Mouse (Mus musculus) hindbrain, embryonic 10.5 days (tissue): ENCODE results near the gene Ankrd13a. TPM values are rescaled to one million over a fixed set of nuclear protein-coding genes. Genes with fewer than 3 reads are reported as not detected.
A peak's percentile ranks its signal among the peaks of the same experiment; 100 is the strongest.

Experiments used
- DNase-seq: peaks from one replicate; pipeline ENCODE4 v3.0.0-alpha.2; 2017; ENCODE audit warnings: low spot score
- H3K27ac ChIP-seq: fragments of 300-500 bp; sonication (generic); 2 replicates; pipeline ENCODE4 v1.5.1; 2016; ENCODE audit warnings: mild to moderate bottlenecking, moderate library complexity
- H3K27me3 ChIP-seq: fragments of 300-500 bp; sonication (generic); 2 replicates; pipeline ENCODE4 v1.6.1; 2016; ENCODE audit warnings: mild to moderate bottlenecking; ENCODE audit not compliant: poor library complexity, insufficient read depth, severe bottlenecking
- H3K36me3 ChIP-seq: fragments of 300-500 bp; sonication (generic); 2 replicates; pipeline ENCODE4 v1.6.1; 2016; ENCODE audit warnings: mild to moderate bottlenecking, moderate library complexity
- H3K4me1 ChIP-seq: fragments of 300-500 bp; sonication (generic); replicated peaks from 2 replicates; pipeline ENCODE4 v1.6.1; 2016; ENCODE audit warnings: mild to moderate bottlenecking
- H3K4me3 ChIP-seq: fragments of 300-500 bp; sonication (generic); 2 replicates; pipeline ENCODE4 v1.5.1; 2016; ENCODE audit warnings: mild to moderate bottlenecking, moderate library complexity
- H3K9me3 ChIP-seq: fragments of 300-500 bp; sonication (generic); 2 replicates; pipeline ENCODE4 v1.6.1; 2016; ENCODE audit warnings: mild to moderate bottlenecking, moderate library complexity
- WGBS: fragments of 180-500 bp; shearing (Covaris S2); methylation state at CpG from one replicate; pipeline ENCODE4 v1.1.7; 2016; 5-methylcytosine and 5-hydroxymethylcytosine counted together
- polyA plus RNA-seq: library from polyadenylated mRNA; unstranded; fragments of >200 nt; fragmentation: Nextera tagmentation; extraction: Ambion mirVana; gene quantifications from 2 replicates; pipeline ENCODE4 v1.2.1, GENCODE M21; 2016

Ankrd13a gene
- polyA plus RNA-seq, 1 experiment from 2014 or later: 74.1 TPM

GRCm38 (mm10) chr5:114772456-114773203 lies 1.8 kb upstream of the Ankrd13a start:
- peak overlapping the region; percentile 99 for H3K4me3 ChIP-seq
- DNase-seq: peak; percentile 47
- peaks cover 9% of the 10 kb centered on the region; the same call in 1 of the 2 replicates for H3K36me3 ChIP-seq
- H3K27me3 ChIP-seq: no peaks in the 10 kb centered on the region
- peaks cover 51% of the 10 kb centered on the region for H3K4me1 ChIP-seq
- H3K27ac ChIP-seq: peak overlapping the region; percentile 99
- WGBS: 2% methylated on average over 51 of the region's 57 CpGs
- no peaks in the 10 kb centered on the region for H3K9me3 ChIP-seq

DNA sequence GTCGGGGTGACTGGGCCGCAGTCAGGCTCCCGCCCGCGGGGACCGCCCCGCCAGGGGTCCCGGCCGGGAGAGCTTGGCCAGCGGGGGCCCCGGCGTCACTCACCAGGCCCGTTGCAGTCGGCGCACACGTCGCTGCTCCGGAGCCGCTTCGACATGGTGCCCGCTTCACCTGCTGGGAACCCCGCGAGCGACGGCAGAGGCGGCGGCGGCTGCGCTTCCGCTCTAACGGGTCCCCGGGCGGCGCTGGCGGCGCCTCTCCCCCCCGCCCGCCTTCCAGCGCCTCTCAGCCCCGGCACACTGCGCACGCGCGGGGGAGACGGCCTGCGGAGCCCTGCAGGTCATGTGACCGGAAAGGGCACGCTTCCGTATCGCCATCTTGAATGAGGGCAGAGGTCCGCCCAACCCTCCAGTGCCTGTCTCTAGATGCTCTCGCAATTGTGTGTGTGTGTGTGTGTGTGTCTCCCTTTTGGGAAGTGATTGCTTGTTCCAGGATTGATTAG lies 1.2 kb upstream of the Ankrd13a start:
- H3K27me3 ChIP-seq: no peaks in the 10 kb centered on the region
- DNase-seq: peak; percentile 96
- under 1% methylated on average over 52 of the region's 52 CpGs for WGBS
- H3K36me3 ChIP-seq: peaks cover 9% of the 10 kb centered on the region; the same call in 1 of the 2 replicates
- H3K4me1 ChIP-seq: peaks cover 54% of the 10 kb centered on the region
- H3K27ac ChIP-seq: peak overlapping the region; percentile 99
- H3K4me3 ChIP-seq: peak overlapping the region; percentile 99
- no peaks in the 10 kb centered on the region for H3K9me3 ChIP-seq

- 3% methylated on average over 11 of the region's 11 CpGs for WGBS
These were observed 697 bp upstream of the Ankrd13a start for GRCm38 (mm10) chr5:114773780-114774179.

GRCm38 (mm10) chr5:114775056-114775979 lies 841 bp downstream of the Ankrd13a start, which contains the start of gene Git2:
Git2 (minus strand) TSS chr5:114775517.
- Histone ChIP-seq H3K27me3 (no peaks in the 10 kb centered on the region), H3K27ac (peak within 1 kb of the TSS; percentile 99), H3K36me3 (no peaks in the 10 kb centered on the region), H3K9me3 (no peaks in the 10 kb centered on the region), H3K4me3 (peak within 1 kb of the TSS; percentile 99), H3K4me1 (peaks cover 61% of the 10 kb centered on the region)
- DNase-seq: peak; percentile 25
- 1% methylated on average over 63 of the region's 63 CpGs for WGBS

More at GRCm38 (mm10) chr5:114773780-114774179, 697 bp upstream of the Ankrd13a start:
- Histone ChIP-seq H3K4me1 (peaks cover 56% of the 10 kb centered on the region), H3K9me3 (no peaks in the 10 kb centered on the region), H3K36me3 (peaks cover 8% of the 10 kb centered on the region; the same call in 1 of the 2 replicates), H3K27ac (peak overlapping the region; percentile 99), H3K4me3 (peak overlapping the region; percentile 99), H3K27me3 (no peaks in the 10 kb centered on the region)
- peak; percentile 41 for DNase-seq

- no peaks in the 10 kb centered on the region for H3K9me3 ChIP-seq
- peak overlapping the region; percentile 99 for H3K4me3 ChIP-seq
- no peak overlapping the region for H3K27ac ChIP-seq
- no peaks in the 10 kb centered on the region for H3K27me3 ChIP-seq
- H3K36me3 ChIP-seq: no peaks in the 10 kb centered on the region
- peaks cover 62% of the 10 kb centered on the region for H3K4me1 ChIP-seq
- WGBS: 77% methylated on average over 7 of the region's 7 CpGs
- DNase-seq: no peak
These were observed 1.7 kb downstream of the Ankrd13a start for GRCm38 (mm10) chr5:114776174-114776573.

- 85% methylated on average over 7 of the region's 7 CpGs for WGBS
- no peak overlapping the region for H3K4me3 ChIP-seq
- no peaks in the 10 kb centered on the region for H3K27me3 ChIP-seq
- no peak for DNase-seq
- H3K4me1 ChIP-seq: peaks cover 54% of the 10 kb centered on the region
- H3K9me3 ChIP-seq: no peaks in the 10 kb centered on the region
- no peaks in the 10 kb centered on the region for H3K36me3 ChIP-seq
- no peak overlapping the region for H3K27ac ChIP-seq
These were observed 5.5 kb downstream of the Ankrd13a start for GRCm38 (mm10) chr5:114779956-114780489.

GRCm38 (mm10) chr5:114780912-114781311 lies 6.4 kb downstream of the Ankrd13a start:
- Histone ChIP-seq H3K27ac (0 out of 2 replicates have a peak overlapping the region, but pooled peaks have one; percentile 14), H3K9me3 (no peaks in the 10 kb centered on the region), H3K4me3 (no peak overlapping the region), H3K4me1 (peaks cover 54% of the 10 kb centered on the region), H3K27me3 (no peaks in the 10 kb centered on the region), H3K36me3 (peaks cover 2% of the 10 kb centered on the region; the same call in 1 of the 2 replicates)
- 90% methylated on average over 7 of the region's 7 CpGs for WGBS
- DNase-seq: no peak

GRCm38 (mm10) chr5:114782991-114783390 lies 8.5 kb downstream of the Ankrd13a start:
- 89% methylated on average over 9 of the region's 9 CpGs for WGBS
- H3K4me1 ChIP-seq: peaks cover 43% of the 10 kb centered on the region
- no peak for DNase-seq
- peaks cover 23% of the 10 kb centered on the region for H3K36me3 ChIP-seq
- no peak overlapping the region for H3K4me3 ChIP-seq
- H3K9me3 ChIP-seq: no peaks in the 10 kb centered on the region
- no peak overlapping the region for H3K27ac ChIP-seq
- no peaks in the 10 kb centered on the region for H3K27me3 ChIP-seq

DNA sequence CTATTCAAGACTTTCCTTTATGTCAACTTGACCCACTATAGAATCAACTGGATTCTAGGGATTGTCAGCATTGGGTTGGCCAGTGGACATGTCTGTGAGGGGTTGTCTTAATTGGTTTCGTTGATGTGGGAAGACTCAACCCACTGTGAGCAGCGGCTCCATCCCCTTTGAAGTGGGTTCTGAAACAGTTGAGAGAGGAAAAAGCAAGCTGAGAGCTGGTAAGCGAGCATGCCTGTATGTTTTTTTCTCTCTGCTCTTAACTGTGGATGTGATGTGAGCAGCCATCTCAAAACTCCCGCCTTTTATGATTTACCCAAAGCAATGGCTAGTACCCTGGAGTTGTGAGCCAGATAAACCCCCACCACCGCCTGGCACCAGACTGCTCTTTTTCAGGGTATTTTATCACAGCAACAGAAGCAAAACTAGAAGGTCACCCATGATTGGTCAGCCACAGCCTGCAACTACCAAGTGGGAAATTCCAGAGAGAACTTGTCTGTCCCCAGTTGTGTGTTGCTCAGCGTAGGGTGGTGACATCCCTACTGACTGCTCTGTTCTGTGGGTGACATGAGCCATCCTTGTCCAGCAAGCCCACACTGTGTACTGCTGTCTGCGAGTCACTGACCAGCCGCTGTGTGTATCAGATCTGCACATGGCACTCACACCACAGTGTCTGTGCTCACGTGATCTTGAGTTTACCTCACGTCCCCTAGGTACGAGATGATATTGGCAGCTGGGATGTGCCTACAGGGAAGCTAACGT lies 9.1 kb downstream of the Ankrd13a start:
- Histone ChIP-seq H3K27me3 (no peaks in the 10 kb centered on the region), H3K4me3 (no peak overlapping the region), H3K4me1 (peaks cover 38% of the 10 kb centered on the region), H3K36me3 (peaks cover 29% of the 10 kb centered on the region), H3K9me3 (no peaks in the 10 kb centered on the region), H3K27ac (no peak overlapping the region)
- 86% methylated on average over 12 of the region's 12 CpGs for WGBS
- no peak for DNase-seq

- peaks cover 40% of the 10 kb centered on the region for H3K36me3 ChIP-seq
- DNase-seq: no peak
- no peaks in the 10 kb centered on the region for H3K9me3 ChIP-seq
- peak overlapping the region; percentile 50 for H3K27ac ChIP-seq
- 88% methylated on average over 16 of the region's 16 CpGs for WGBS
- H3K4me3 ChIP-seq: no peak overlapping the region
- peaks cover 36% of the 10 kb centered on the region for H3K4me1 ChIP-seq
- H3K27me3 ChIP-seq: no peaks in the 10 kb centered on the region
These were observed 10.2 kb downstream of the Ankrd13a start for GRCm38 (mm10) chr5:114784622-114785165.

DNA sequence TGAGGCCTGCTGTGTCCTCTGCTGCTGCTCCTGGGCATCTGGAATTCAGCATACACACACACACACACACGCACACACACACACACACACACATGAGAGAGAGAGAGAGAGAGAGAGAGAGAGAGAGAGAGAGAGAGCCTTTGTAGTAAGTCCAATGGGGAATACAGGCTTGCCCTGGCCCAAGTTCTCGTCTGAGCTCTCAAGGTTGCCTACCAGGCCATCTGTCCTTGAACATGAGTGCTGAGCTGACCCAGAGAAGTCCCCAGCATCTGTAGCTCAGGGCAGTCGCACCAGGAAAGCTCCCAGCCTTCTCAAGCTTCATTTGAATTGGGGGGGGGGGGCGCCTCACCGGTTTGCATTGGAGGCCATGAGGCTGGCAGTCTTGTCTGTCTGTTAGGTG lies 10.7 kb downstream of the Ankrd13a start:
- 79% methylated on average over 5 of the region's 5 CpGs for WGBS
- peaks cover 31% of the 10 kb centered on the region for H3K4me1 ChIP-seq
- no peaks in the 10 kb centered on the region for H3K9me3 ChIP-seq
- DNase-seq: no peak
- no peaks in the 10 kb centered on the region for H3K27me3 ChIP-seq
- peak overlapping the region; percentile 50 for H3K27ac ChIP-seq
- H3K36me3 ChIP-seq: peaks cover 41% of the 10 kb centered on the region
- no peak overlapping the region for H3K4me3 ChIP-seq
